ENCODE assay signal across 23 mouse cellular contexts in the genomic region with DNA sequence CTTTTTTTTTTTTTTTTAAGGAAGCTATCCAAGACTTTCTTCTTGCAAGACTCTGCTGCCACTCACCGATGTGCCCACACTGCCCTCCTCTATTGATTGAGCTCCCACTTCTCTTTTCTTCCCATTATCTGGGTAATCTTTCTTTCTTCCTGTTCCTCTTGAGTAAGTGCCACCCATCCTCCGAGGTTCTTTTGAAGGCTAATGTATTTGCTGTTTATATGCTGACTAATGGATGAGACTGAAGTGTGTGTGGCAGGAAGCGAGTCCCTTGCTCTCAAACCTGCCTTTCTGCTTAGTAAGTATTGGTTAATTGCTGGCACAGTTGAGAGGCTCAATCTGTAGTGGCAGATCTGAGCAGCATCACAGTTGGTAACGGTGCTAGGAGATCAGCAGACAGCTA.
DNase-seq lines count a peak whose midpoint lies in the region; ATAC-seq and TF ChIP-seq lines count a peak whose summit lies in the region.
"Had no signal": no experiment of that assay in that cellular context is flagged by ENCODE, and none has a peak within 500 bp of the region (broad histone marks: within the 10 kb centered on the region; RNA-seq: fewer than 3 reads in every experiment).

No protein-coding gene starts in this region.

- no peak for TF ChIP-seq CTCF in lung, adult 2 months (IDR thresholded peaks at IDR 0.05; ENCODE audit: insufficient read depth, low read length)

- intact Hi-C loops in gastrocnemius, postnatal 14 days (cut with DNase I; ENCODE audit: low total_unique reads): loop anchor here (5.0 kb wide), 2 partner anchors 331 to 391 kb away; a partner anchor contains a TSS

- no peaks in the 10 kb centered on the region for H3K9me3 ChIP-seq in forebrain, embryonic 15.5 days
- H3K9me3 ChIP-seq in hindbrain, embryonic 10.5 days: no peaks in the 10 kb centered on the region
- H3K9me3 ChIP-seq: embryonic facial prominence, embryonic 15.5 days; forebrain, embryonic 10.5 days; limb, embryonic 10.5 days had no signal

- TF ChIP-seq POLR2A in lung, adult 2 months (IDR thresholded peaks at IDR 0.05; ENCODE audit: borderline replicate concordance, extremely low read depth, low read depth, low read length): no peak
- no peak for TF ChIP-seq POLR2A in myocyte (IDR thresholded peaks at IDR 0.05; ENCODE audit: insufficient read length, low read depth)

- no peaks in the 10 kb centered on the region for H3K4me1 ChIP-seq in lung, adult 2 months (ENCODE audit: control insufficient read depth, insufficient read depth, low read length)
- peaks cover 20% of the 10 kb centered on the region for H3K4me1 ChIP-seq in forebrain, embryonic 15.5 days
- H3K4me1 ChIP-seq in hindbrain, embryonic 10.5 days (replicated peaks): 0 out of 2 replicates have a peak, but pooled peaks cover 11% of the 10 kb centered on the region

- no peak overlapping the region for H3ac ChIP-seq in myocyte (ENCODE audit: control insufficient read depth, insufficient read length)

- ATAC-seq in hematopoietic stem cell, adult 5-6 weeks (replicated peaks in 1 of 2; ENCODE audit: insufficient read depth in 1 of 2, low FRiP score in 2 of 2, low TSS enrichment in 1 of 2, low read depth in 1 of 2, poor library complexity in 2 of 2, severe bottlenecking in 2 of 2): peak; percentile 77 to 91
- no peak for ATAC-seq in forebrain, embryonic 15.5 days (replicated peaks)
- ATAC-seq: intestine, postnatal 0 days had no signal

- peak overlapping the region; percentile 72 for H3K4me2 ChIP-seq in myocyte (ENCODE audit: low read depth)
- H3K4me2 ChIP-seq in forebrain, embryonic 15.5 days (replicated peaks): no peak overlapping the region
- H3K4me2 ChIP-seq: embryonic facial prominence, embryonic 15.5 days; hindbrain, embryonic 14.5 days; liver, embryonic 11.5 days; lung, embryonic 14.5 days; midbrain, embryonic 11.5 days had no signal

- H3K9ac ChIP-seq in forebrain, embryonic 15.5 days (replicated peaks): no peak overlapping the region
- H3K9ac ChIP-seq: embryonic facial prominence, embryonic 15.5 days; hindbrain, embryonic 14.5 days; lung, embryonic 14.5 days had no signal

- WGBS in lung, adult 2 months: 36% methylated on average over 4 of the region's 4 CpGs
- 39% methylated on average over 4 of the region's 4 CpGs for WGBS in forebrain, embryonic 15.5 days
- WGBS in hindbrain, embryonic 10.5 days: 68% methylated on average over 4 of the region's 4 CpGs

- H3K27ac ChIP-seq in forebrain, embryonic 15.5 days (replicated peaks): no peak overlapping the region
- H3K27ac ChIP-seq in hindbrain, embryonic 10.5 days: no peak overlapping the region
- H3K27ac ChIP-seq: embryonic facial prominence, embryonic 15.5 days; forebrain, embryonic 10.5 days; heart, adult 2 months; hindbrain, embryonic 14.5 days; kidney, postnatal 0 days; limb, embryonic 10.5 days had no signal

- no peaks in the 10 kb centered on the region for H3K36me3 ChIP-seq in myocyte (ENCODE audit: control insufficient read depth, insufficient read depth)
- no peaks in the 10 kb centered on the region for H3K36me3 ChIP-seq in forebrain, embryonic 15.5 days
- no peaks in the 10 kb centered on the region for H3K36me3 ChIP-seq in hindbrain, embryonic 10.5 days
- H3K36me3 ChIP-seq: embryonic facial prominence, embryonic 15.5 days; forebrain, embryonic 10.5 days; limb, embryonic 10.5 days had no signal

- H3K27me3 ChIP-seq in myocyte (ENCODE audit: control insufficient read depth, insufficient read depth, insufficient read length): no peaks in the 10 kb centered on the region
- H3K27me3 ChIP-seq in forebrain, embryonic 15.5 days: no peaks in the 10 kb centered on the region
- H3K27me3 ChIP-seq in hindbrain, embryonic 10.5 days (ENCODE audit: insufficient read depth, poor library complexity, severe bottlenecking): peaks cover 13% of the 10 kb centered on the region

- H3K4me3 ChIP-seq in lung, adult 2 months (replicated peaks; ENCODE audit: extremely low read depth, low read depth, low read length): no peak overlapping the region
- no peak overlapping the region for H3K4me3 ChIP-seq in myocyte
- no peak overlapping the region for H3K4me3 ChIP-seq in forebrain, embryonic 15.5 days
- H3K4me3 ChIP-seq in hindbrain, embryonic 10.5 days: no peak overlapping the region
- H3K4me3 ChIP-seq: embryonic facial prominence, embryonic 15.5 days; forebrain, embryonic 10.5 days; heart, adult 2 months; limb, embryonic 10.5 days had no signal

- H3K79me2 ChIP-seq in myocyte (ENCODE audit: control insufficient read depth, insufficient read depth): no peaks in the 10 kb centered on the region

- DNase-seq in lung, postnatal 36 days: peak; percentile 46
- no peak for DNase-seq in lung, adult 2 months
- peak; percentile 21 for DNase-seq in MN1 (ENCODE audit: low spot score)
- no peak for DNase-seq in hindbrain, embryonic 10.5 days (ENCODE audit: low spot score)
- no peak for DNase-seq in gastrocnemius, postnatal 14 days
- DNase-seq: adrenal gland, postnatal 25 days; B cell, adult 2 months; cerebellum, adult 9-11 months; embryo, embryonic 11 days; heart, adult 2 months; lung, embryonic 14.5 days; retina, postnatal 1 day had no signal

TF ChIP-seq in myocyte, 11 proteins besides CTCF, POLR2A, EP300 and RAD21:
- no peak for TF ChIP-seq POLR2AphosphoS2 (IDR thresholded peaks at IDR 0.05; ENCODE audit: insufficient read length, low read depth)
- TF ChIP-seq TCF3 (IDR thresholded peaks at IDR 0.05; ENCODE audit: insufficient read length, low read depth): no peak
- TF ChIP-seq CEBPB (IDR thresholded peaks at IDR 0.05; ENCODE audit: insufficient read depth, poor library complexity, severe bottlenecking): no peak
- TF ChIP-seq E2F4 (IDR thresholded peaks at IDR 0.05; ENCODE audit: insufficient read depth): no peak
- no peak for TF ChIP-seq USF1 (IDR thresholded peaks at IDR 0.05; ENCODE audit: low read depth)
- no peak for TF ChIP-seq SRF (IDR thresholded peaks at IDR 0.05; ENCODE audit: control insufficient read depth, insufficient read length, low read depth)
- no peak for TF ChIP-seq REST (IDR thresholded peaks at IDR 0.05; ENCODE audit: insufficient read depth, insufficient read length)

Comparison
In these comparisons a context has a peak if more than half of its experiments do, and no peak if none do; other contexts are left out.
1. DNase-seq: peak in lung, postnatal 36 days (single experiment) and MN1 (single experiment); none in lung, adult 2 months (single experiment), hindbrain, embryonic 10.5 days (single experiment) and gastrocnemius, postnatal 14 days (single experiment).